Mouse (Mus musculus) lung, postnatal 0 days (tissue): ENCODE results near the gene Ccl25. TPM values are rescaled to one million over a fixed set of nuclear protein-coding genes. Genes with fewer than 3 reads are reported as not detected.
A peak's percentile ranks its signal among the peaks of the same experiment; 100 is the strongest.

Source experiments
- ATAC-seq: fragments of 200-750 bp; cut with Nextera tagmentation; 2 replicates; pipeline ENCODE4 v1.8.0; 2017; ENCODE audit warnings: moderate library complexity
- DNase-seq: peaks from one replicate; pipeline ENCODE4 v3.0.0-alpha.2; 2016; ENCODE audit warnings: low spot score
- H3K27ac ChIP-seq: fragments of 300-500 bp; sonication (generic); 2 replicates; pipeline ENCODE4 v1.5.1; 2014; ENCODE audit warnings: antibody characterized with exemption, mild to moderate bottlenecking, low read length, mixed read lengths
- H3K27me3 ChIP-seq: fragments of 300-500 bp; sonication (generic); replicated peaks from 2 replicates; pipeline ENCODE4 v1.6.1; 2014; ENCODE audit warnings: low read length, mixed read lengths; ENCODE audit not compliant: insufficient read depth
- H3K36me3 ChIP-seq: fragments of 300-500 bp; sonication (generic); 2 replicates; pipeline ENCODE4 v1.6.1; 2014; ENCODE audit warnings: low read length, mixed read lengths; ENCODE audit not compliant: insufficient read depth
- H3K4me1 ChIP-seq: fragments of 300-500 bp; sonication (generic); 2 replicates; pipeline ENCODE4 v1.6.1; 2014; ENCODE audit warnings: antibody characterized with exemption, low read depth, low read length, mixed read lengths; ENCODE audit not compliant: insufficient read depth
- H3K4me2 ChIP-seq: fragments of 300-500 bp; sonication (generic); replicated peaks from 2 replicates; pipeline ENCODE4 v1.6.1; 2014; ENCODE audit warnings: low read depth, mild to moderate bottlenecking, low read length, moderate library complexity, mixed read lengths
- H3K4me3 ChIP-seq: fragments of 300-500 bp; sonication (generic); 2 replicates; pipeline ENCODE4 v1.5.1; 2014; ENCODE audit warnings: low read depth, low read length
- H3K9ac ChIP-seq: fragments of 300-500 bp; sonication (generic); replicated peaks from 2 replicates; pipeline ENCODE4 v1.6.1; 2014; ENCODE audit warnings: low read depth, mild to moderate bottlenecking
- H3K9me3 ChIP-seq: fragments of 300-500 bp; sonication (generic); 2 replicates; pipeline ENCODE4 v1.6.1; 2016; ENCODE audit warnings: low read length, mixed read lengths
- CTCF ChIP-seq: IDR thresholded peaks from 2 replicates; pipeline ENCODE4 v1.5.1; 2016; ENCODE audit warnings: antibody characterized with exemption, mild to moderate bottlenecking
- EP300 ChIP-seq: IDR thresholded peaks from 2 replicates; pipeline ENCODE4 v1.6.1; 2016; ENCODE audit warnings: antibody characterized with exemption, mild to moderate bottlenecking, control low read depth
- WGBS: fragments of 180-500 bp; shearing (Covaris S2); extraction: QIAGEN DNeasy Blood & Tissue Kit; methylation state at CpG from one replicate; pipeline ENCODE4 v1.1.7; 2014; 5-methylcytosine and 5-hydroxymethylcytosine counted together
- polyA plus RNA-seq: library from polyadenylated mRNA; unstranded; fragments of >200 nt; fragmentation: Nextera tagmentation; extraction: Ambion mirVana; gene quantifications from 2 replicates; pipeline ENCODE4 v1.2.1, GENCODE M21; 2015

Gene Ccl25
- polyA plus RNA-seq, 1 experiment from 2014 or later, result 4.3 TPM

GRCm38 (mm10) chr8:4319573-4319872, 5.5 kb upstream of the Ccl25 start:
- H3K27ac ChIP-seq, result no peak overlapping the region
- H3K4me1 ChIP-seq, result peaks cover 8% of the 10 kb centered on the region; the same call in 1 of the 2 replicates
- DNase-seq (no peak), ATAC-seq (no peak)
- H3K27me3 ChIP-seq, result no peaks in the 10 kb centered on the region
- 97% methylated on average over 11 of the region's 11 CpGs for WGBS
- TF ChIP-seq EP300 (no peak), CTCF (no peak)
- H3K9me3 ChIP-seq, result no peaks in the 10 kb centered on the region
- H3K4me3 ChIP-seq, result no peak overlapping the region
- H3K4me2 ChIP-seq, result no peak overlapping the region
- H3K36me3 ChIP-seq, result 0 out of 2 replicates have a peak, but pooled peaks cover 4% of the 10 kb centered on the region
- no peak overlapping the region for H3K9ac ChIP-seq

GRCm38 (mm10) chr8:4320404-4320803, 4.6 kb upstream of the Ccl25 start:
- no peak overlapping the region for H3K9ac ChIP-seq
- TF ChIP-seq CTCF (no peak), EP300 (no peak)
- ATAC-seq (no peak), DNase-seq (no peak)
- H3K27ac ChIP-seq, result no peak overlapping the region
- H3K9me3 ChIP-seq, result no peaks in the 10 kb centered on the region
- no peaks in the 10 kb centered on the region for H3K27me3 ChIP-seq
- H3K4me2 ChIP-seq, result no peak overlapping the region
- H3K4me3 ChIP-seq, result no peak overlapping the region
- 97% methylated on average over 1 of the region's 1 CpGs for WGBS
- H3K36me3 ChIP-seq, result 0 out of 2 replicates have a peak, but pooled peaks cover 4% of the 10 kb centered on the region
- H3K4me1 ChIP-seq, result peaks cover 8% of the 10 kb centered on the region; the same call in 1 of the 2 replicates

- no peak overlapping the region for H3K9ac ChIP-seq
- DNase-seq (no peak), ATAC-seq (no peak)
- 0 out of 2 replicates have a peak, but pooled peaks cover 4% of the 10 kb centered on the region for H3K36me3 ChIP-seq
- H3K4me2 ChIP-seq, result no peak overlapping the region
- 66% methylated on average over 2 of the region's 2 CpGs for WGBS
- no peaks in the 10 kb centered on the region for H3K9me3 ChIP-seq
- no peaks in the 10 kb centered on the region for H3K27me3 ChIP-seq
- H3K4me3 ChIP-seq, result no peak overlapping the region
- peaks cover 14% of the 10 kb centered on the region; the same call in 1 of the 2 replicates for H3K4me1 ChIP-seq
- TF ChIP-seq CTCF (no peak), EP300 (no peak)
- no peak overlapping the region for H3K27ac ChIP-seq
These were observed 4.0 kb upstream of the Ccl25 start for GRCm38 (mm10) chr8:4321031-4321430.

GRCm38 (mm10) chr8:4322470-4322869, 2.5 kb upstream of the Ccl25 start:
- 26% methylated on average over 2 of the region's 2 CpGs for WGBS
- H3K9ac ChIP-seq, result no peak overlapping the region
- peaks cover 14% of the 10 kb centered on the region; the same call in 1 of the 2 replicates for H3K4me1 ChIP-seq
- TF ChIP-seq CTCF (peak; percentile 97), EP300 (no peak)
- H3K4me2 ChIP-seq, result no peak overlapping the region
- DNase-seq, result peak; percentile 84
- H3K27ac ChIP-seq, result no peak overlapping the region
- H3K4me3 ChIP-seq, result no peak overlapping the region
- H3K36me3 ChIP-seq, result 0 out of 2 replicates have a peak, but pooled peaks cover 4% of the 10 kb centered on the region
- H3K27me3 ChIP-seq, result no peaks in the 10 kb centered on the region
- ATAC-seq, result no peak
- H3K9me3 ChIP-seq, result no peaks in the 10 kb centered on the region

- Histone ChIP-seq H3K4me1 (peaks cover 14% of the 10 kb centered on the region; the same call in 1 of the 2 replicates), H3K9ac (peak overlapping the region; percentile 98), H3K4me2 (peak overlapping the region; percentile 86), H3K9me3 (no peaks in the 10 kb centered on the region), H3K27me3 (no peaks in the 10 kb centered on the region), H3K36me3 (0 out of 2 replicates have a peak, but pooled peaks cover 4% of the 10 kb centered on the region), H3K4me3 (peak overlapping the region; percentile 99), H3K27ac (no peak overlapping the region)
- no peak for ATAC-seq
- TF ChIP-seq CTCF (no peak), EP300 (no peak)
- no peak for DNase-seq
- WGBS, result 2% methylated on average over 6 of the region's 6 CpGs
These were observed 1.1 kb upstream of the Ccl25 start for GRCm38 (mm10) chr8:4323917-4324316.

- peak overlapping the region; percentile 93 for H3K27ac ChIP-seq
- no peaks in the 10 kb centered on the region for H3K9me3 ChIP-seq
- 4% methylated on average over 39 of the region's 42 CpGs for WGBS
- H3K4me2 ChIP-seq, result peak overlapping the region; percentile 86
- ATAC-seq (peak; percentile 73), DNase-seq (no peak)
- peak overlapping the region; percentile 98 for H3K9ac ChIP-seq
- TF ChIP-seq CTCF, result no peak
- TF ChIP-seq EP300, result no peak
- H3K27me3 ChIP-seq, result no peaks in the 10 kb centered on the region
- 0 out of 2 replicates have a peak, but pooled peaks cover 4% of the 10 kb centered on the region for H3K36me3 ChIP-seq
- peaks cover 14% of the 10 kb centered on the region; the same call in 1 of the 2 replicates for H3K4me1 ChIP-seq
- H3K4me3 ChIP-seq, result peak overlapping the region; percentile 99
These were observed 485 bp upstream of the Ccl25 start for GRCm38 (mm10) chr8:4324525-4324924.

- peak overlapping the region; percentile 98 for H3K9ac ChIP-seq
- no peaks in the 10 kb centered on the region for H3K9me3 ChIP-seq
- no peaks in the 10 kb centered on the region for H3K27me3 ChIP-seq
- ATAC-seq (no peak), DNase-seq (no peak)
- H3K27ac ChIP-seq, result peak overlapping the region; percentile 93; the same call in 1 of the 2 replicates
- H3K4me3 ChIP-seq, result peak overlapping the region; percentile 99
- peak overlapping the region; percentile 86 for H3K4me2 ChIP-seq
- H3K36me3 ChIP-seq, result 0 out of 2 replicates have a peak, but pooled peaks cover 4% of the 10 kb centered on the region
- WGBS, result 32% methylated on average over 7 of the region's 7 CpGs
- H3K4me1 ChIP-seq, result peaks cover 14% of the 10 kb centered on the region; the same call in 1 of the 2 replicates
- no peak for TF ChIP-seq EP300
These were observed 684 bp downstream of the Ccl25 start for GRCm38 (mm10) chr8:4325751-4326036.
